Mouse (Mus musculus): ENCODE data around the gene Txnrd3. TPM values are rescaled to one million over a fixed set of nuclear protein-coding genes. Genes with fewer than 3 reads are reported as not detected.

Gene Txnrd3
- polyA plus RNA-seq, 1 experiment: 10.4 TPM

Other genes with a start within 250 kb of the Txnrd3 start
- gene Chchd6, start 48.3 kb upstream of the Txnrd3 start, polyA plus RNA-seq (2012; rRNA removed): 123 and 158 TPM in 2 replicates
- not detected in 2 replicates for gene Vmn1r40, start 63.6 kb downstream of the Txnrd3 start, polyA plus RNA-seq (2012; rRNA removed)
- not detected in 2 replicates for gene Vmn1r41, start 96.8 kb downstream of the Txnrd3 start, polyA plus RNA-seq (2012; rRNA removed)
- gene Vmn1r42, start 232.4 kb downstream of the Txnrd3 start, polyA plus RNA-seq (2012; rRNA removed): 0.05 TPM in 1 of 2 replicates, not detected in the other
- gene Vmn1r43, start 232.4 kb downstream of the Txnrd3 start, polyA plus RNA-seq (2012; rRNA removed): 0.08 and 0.14 TPM in 2 replicates
- gene Vmn1r44, start 239.7 kb downstream of the Txnrd3 start, polyA plus RNA-seq (2012; rRNA removed): not detected in 2 replicates

Data from gonadal fat pad, adult 2 months (tissue).